24 mouse cellular contexts compared by ENCODE assay signal in the genomic region with DNA sequence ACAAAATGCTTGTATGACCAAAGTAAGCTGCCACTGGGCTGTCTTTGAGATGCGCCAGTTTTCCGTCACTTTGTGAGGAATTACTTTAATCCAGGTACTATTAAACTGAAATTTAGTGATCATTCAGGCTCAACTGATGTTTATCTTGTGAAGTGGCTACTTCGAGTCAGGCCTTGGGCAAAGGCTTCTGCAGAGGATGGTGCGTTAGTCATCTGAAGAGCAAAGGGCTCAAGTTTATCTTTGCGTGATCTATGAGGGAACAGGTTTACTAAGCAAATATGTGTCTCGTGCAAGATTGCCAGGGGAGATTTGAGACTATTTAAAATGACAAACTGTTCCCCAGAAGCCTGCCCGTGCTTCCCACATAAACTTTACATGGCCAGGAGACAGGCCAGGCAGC.
"Had no signal": no experiment of that assay in that cellular context is flagged by ENCODE, and none has a peak within 500 bp of the region (broad histone marks: within the 10 kb centered on the region; RNA-seq: fewer than 3 reads in every experiment).

No protein-coding gene starts in this region.

- H3K9me3 ChIP-seq: heart, embryonic 13.5 days; heart, embryonic 15.5 days; hindbrain, embryonic 13.5 days; hindbrain, embryonic 15.5 days; kidney, embryonic 15.5 days; limb, embryonic 13.5 days; limb, embryonic 15.5 days had no signal

- H3K36me3 ChIP-seq: heart, embryonic 13.5 days; heart, embryonic 15.5 days; hindbrain, embryonic 13.5 days; hindbrain, embryonic 15.5 days; kidney, embryonic 15.5 days; limb, embryonic 13.5 days; limb, embryonic 15.5 days had no signal

- H3K4me2 ChIP-seq: heart, embryonic 11.5 days; heart, embryonic 13.5 days; heart, embryonic 15.5 days; hindbrain, embryonic 13.5 days; hindbrain, embryonic 15.5 days; kidney, embryonic 15.5 days; limb, embryonic 13.5 days; limb, embryonic 15.5 days had no signal

- H3K9ac ChIP-seq: forebrain, postnatal 0 days; heart, embryonic 13.5 days; heart, embryonic 15.5 days; hindbrain, embryonic 13.5 days; hindbrain, embryonic 15.5 days; kidney, embryonic 15.5 days; limb, embryonic 13.5 days; limb, embryonic 15.5 days had no signal

- DNase-seq: forebrain, postnatal 0 days; gastrocnemius, postnatal 14 days; gastrocnemius, postnatal 36 days; heart, adult 18-20 months; heart, postnatal 14 days; heart, postnatal 36 days; kidney, adult 2 months; kidney, adult 9 months; kidney, postnatal 14 days; kidney, postnatal 36 days; layer of hippocampus, adult 9-11 months; layer of hippocampus, postnatal 36 days; left cerebral cortex, postnatal 4 days had no signal

- H3K4me1 ChIP-seq: heart, embryonic 13.5 days; heart, embryonic 15.5 days; hindbrain, embryonic 13.5 days; hindbrain, embryonic 15.5 days; kidney, embryonic 15.5 days; limb, embryonic 13.5 days; limb, embryonic 15.5 days had no signal

- ATAC-seq: forebrain, postnatal 0 days; hindbrain, postnatal 0 days; intestine, postnatal 0 days had no signal

- H3K27me3 ChIP-seq: heart, embryonic 13.5 days; heart, embryonic 15.5 days; hindbrain, embryonic 13.5 days; hindbrain, embryonic 15.5 days; kidney, embryonic 15.5 days; limb, embryonic 13.5 days; limb, embryonic 15.5 days had no signal

- H3K4me3 ChIP-seq: heart, embryonic 13.5 days; heart, embryonic 15.5 days; hindbrain, embryonic 13.5 days; hindbrain, embryonic 15.5 days; kidney, embryonic 15.5 days; limb, embryonic 13.5 days; limb, embryonic 15.5 days had no signal

- H3K27ac ChIP-seq: heart, embryonic 13.5 days; heart, embryonic 15.5 days; hindbrain, embryonic 13.5 days; hindbrain, embryonic 15.5 days; hindbrain, postnatal 0 days; kidney, embryonic 15.5 days; kidney, postnatal 0 days; limb, embryonic 13.5 days; limb, embryonic 15.5 days had no signal
